Mouse (Mus musculus): ENCODE measurements at regions not wholly inside any gene's neighbourhood (a gene's known extent, or its start where the extent isn't known, plus 50 kb on each side); places are given as distances from the start of the nearest gene placed in this dataset.

- Histone ChIP-seq H3K27ac (no peak overlapping the region), H3K4me3 (no peak overlapping the region), H3K36me3 (replicated peaks) (no peaks in the 10 kb centered on the region), H3K9me3 (no peaks in the 10 kb centered on the region), H3K4me1 (no peaks in the 10 kb centered on the region), H3K27me3 (ENCODE audit: poor library complexity, severe bottlenecking) (no peaks in the 10 kb centered on the region)
- WGBS = 88% methylated on average over 4 of the region's 4 CpGs
- no peak for DNase-seq (ENCODE audit: extremely low spot score, low spot score)
These were observed 231.7 kb downstream of the Cpe start for GRCm38 (mm10) chr8:64461136-64461535.

GRCm38 (mm10) chr8:64456970-64457369 is 235.9 kb downstream of the Cpe start:
- Histone ChIP-seq H3K9me3 (no peaks in the 10 kb centered on the region), H3K36me3 (replicated peaks) (no peaks in the 10 kb centered on the region), H3K4me1 (no peaks in the 10 kb centered on the region), H3K27me3 (ENCODE audit: poor library complexity, severe bottlenecking) (no peaks in the 10 kb centered on the region), H3K27ac (no peak overlapping the region), H3K4me3 (no peak overlapping the region)
- no peak for DNase-seq (ENCODE audit: extremely low spot score, low spot score)
- 70% methylated on average over 5 of the region's 5 CpGs for WGBS

- H3K27ac ChIP-seq = no peak overlapping the region
- no peaks in the 10 kb centered on the region for H3K27me3 ChIP-seq (ENCODE audit: poor library complexity, severe bottlenecking)
- WGBS = 86% methylated on average over 4 of the region's 4 CpGs
- H3K36me3 ChIP-seq (replicated peaks) = no peaks in the 10 kb centered on the region
- no peaks in the 10 kb centered on the region for H3K4me1 ChIP-seq
- no peak for DNase-seq (ENCODE audit: extremely low spot score, low spot score)
- H3K4me3 ChIP-seq = no peak overlapping the region
- H3K9me3 ChIP-seq = no peaks in the 10 kb centered on the region
These were observed 238.1 kb downstream of the Cpe start for GRCm38 (mm10) chr8:64454736-64455135.

GRCm38 (mm10) chr8:64445366-64445765 is 239.3 kb upstream of the Tll1 start:
- Histone ChIP-seq H3K4me1 (no peaks in the 10 kb centered on the region), H3K27me3 (ENCODE audit: poor library complexity, severe bottlenecking) (no peaks in the 10 kb centered on the region), H3K9me3 (no peaks in the 10 kb centered on the region), H3K4me3 (no peak overlapping the region), H3K27ac (no peak overlapping the region), H3K36me3 (replicated peaks) (no peaks in the 10 kb centered on the region)
- DNase-seq (ENCODE audit: extremely low spot score, low spot score) = no peak
- WGBS = 89% methylated on average over 3 of the region's 3 CpGs

- Histone ChIP-seq H3K27ac (no peak overlapping the region), H3K36me3 (replicated peaks) (no peaks in the 10 kb centered on the region), H3K4me1 (no peaks in the 10 kb centered on the region), H3K27me3 (ENCODE audit: poor library complexity, severe bottlenecking) (no peaks in the 10 kb centered on the region), H3K4me3 (no peak overlapping the region), H3K9me3 (no peaks in the 10 kb centered on the region)
- 91% methylated on average over 5 of the region's 5 CpGs for WGBS
- no peak for DNase-seq (ENCODE audit: extremely low spot score, low spot score)
These were observed 238.4 kb upstream of the Tll1 start for GRCm38 (mm10) chr8:64444429-64444828.

- Histone ChIP-seq H3K36me3 (replicated peaks) (no peaks in the 10 kb centered on the region), H3K9me3 (no peaks in the 10 kb centered on the region), H3K27ac (no peak overlapping the region), H3K4me1 (no peaks in the 10 kb centered on the region), H3K27me3 (ENCODE audit: poor library complexity, severe bottlenecking) (no peaks in the 10 kb centered on the region), H3K4me3 (no peak overlapping the region)
- no peak for DNase-seq (ENCODE audit: extremely low spot score, low spot score)
- 73% methylated on average over 5 of the region's 5 CpGs for WGBS
These were observed 232.4 kb upstream of the Tll1 start for GRCm38 (mm10) chr8:64438489-64438888.

- Histone ChIP-seq H3K9me3 (no peaks in the 10 kb centered on the region), H3K27ac (no peak overlapping the region), H3K27me3 (ENCODE audit: poor library complexity, severe bottlenecking) (no peaks in the 10 kb centered on the region), H3K36me3 (replicated peaks) (no peaks in the 10 kb centered on the region), H3K4me3 (no peak overlapping the region), H3K4me1 (no peaks in the 10 kb centered on the region)
- WGBS = 87% methylated on average over 7 of the region's 7 CpGs
- no peak for DNase-seq (ENCODE audit: extremely low spot score, low spot score)
These were observed 228.6 kb upstream of the Tll1 start for GRCm38 (mm10) chr8:64434648-64435047.

GRCm38 (mm10) chr8:64422850-64423214 is 216.8 kb upstream of the Tll1 start:
- DNase-seq (ENCODE audit: extremely low spot score, low spot score) = no peak
- 62% methylated on average over 4 of the region's 4 CpGs for WGBS
- no peaks in the 10 kb centered on the region for H3K9me3 ChIP-seq
- no peak overlapping the region for H3K4me3 ChIP-seq
- H3K4me1 ChIP-seq = peaks cover 20% of the 10 kb centered on the region
- no peaks in the 10 kb centered on the region for H3K36me3 ChIP-seq (replicated peaks)
- H3K27ac ChIP-seq = no peak overlapping the region
- no peaks in the 10 kb centered on the region for H3K27me3 ChIP-seq (ENCODE audit: poor library complexity, severe bottlenecking)

GRCm38 (mm10) chr8:64422200-64422849 is 216.3 kb upstream of the Tll1 start:
- H3K27ac ChIP-seq = no peak overlapping the region
- 43% methylated on average over 8 of the region's 8 CpGs for WGBS
- no peak for DNase-seq (ENCODE audit: extremely low spot score, low spot score)
- no peak overlapping the region for H3K4me3 ChIP-seq
- H3K9me3 ChIP-seq = no peaks in the 10 kb centered on the region
- peaks cover 20% of the 10 kb centered on the region for H3K4me1 ChIP-seq
- no peaks in the 10 kb centered on the region for H3K27me3 ChIP-seq (ENCODE audit: poor library complexity, severe bottlenecking)
- H3K36me3 ChIP-seq (replicated peaks) = no peaks in the 10 kb centered on the region

- H3K36me3 ChIP-seq (replicated peaks) = no peaks in the 10 kb centered on the region
- no peak overlapping the region for H3K4me3 ChIP-seq
- peaks cover 25% of the 10 kb centered on the region for H3K4me1 ChIP-seq
- H3K9me3 ChIP-seq = no peaks in the 10 kb centered on the region
- H3K27me3 ChIP-seq (ENCODE audit: poor library complexity, severe bottlenecking) = no peaks in the 10 kb centered on the region
- 65% methylated on average over 6 of the region's 6 CpGs for WGBS
- no peak overlapping the region for H3K27ac ChIP-seq
- DNase-seq (ENCODE audit: extremely low spot score, low spot score) = no peak
These were observed 215.6 kb upstream of the Tll1 start for GRCm38 (mm10) chr8:64421502-64422199.

GRCm38 (mm10) chr8:64412488-64413188 is 206.6 kb upstream of the Tll1 start:
- Histone ChIP-seq H3K27me3 (ENCODE audit: poor library complexity, severe bottlenecking) (no peaks in the 10 kb centered on the region), H3K4me3 (no peak overlapping the region), H3K36me3 (replicated peaks) (no peaks in the 10 kb centered on the region), H3K9me3 (no peaks in the 10 kb centered on the region), H3K4me1 (peaks cover 14% of the 10 kb centered on the region), H3K27ac (no peak overlapping the region)
- WGBS = 58% methylated on average over 15 of the region's 15 CpGs
- DNase-seq (ENCODE audit: extremely low spot score, low spot score) = no peak

GRCm38 (mm10) chr8:64406775-64407490 is 200.9 kb upstream of the Tll1 start:
- 62% methylated on average over 9 of the region's 9 CpGs for WGBS
- Histone ChIP-seq H3K27me3 (ENCODE audit: poor library complexity, severe bottlenecking) (no peaks in the 10 kb centered on the region), H3K27ac (no peak overlapping the region), H3K4me1 (no peaks in the 10 kb centered on the region), H3K36me3 (replicated peaks) (no peaks in the 10 kb centered on the region), H3K4me3 (no peak overlapping the region), H3K9me3 (no peaks in the 10 kb centered on the region)
- DNase-seq (ENCODE audit: extremely low spot score, low spot score) = no peak

- Histone ChIP-seq H3K4me3 (no peak overlapping the region), H3K27ac (no peak overlapping the region), H3K36me3 (replicated peaks) (no peaks in the 10 kb centered on the region), H3K27me3 (ENCODE audit: poor library complexity, severe bottlenecking) (no peaks in the 10 kb centered on the region), H3K4me1 (no peaks in the 10 kb centered on the region), H3K9me3 (no peaks in the 10 kb centered on the region)
- 53% methylated on average over 3 of the region's 3 CpGs for WGBS
- no peak for DNase-seq (ENCODE audit: extremely low spot score, low spot score)
These were observed 193.5 kb upstream of the Tll1 start for GRCm38 (mm10) chr8:64399554-64399953.

Data from forebrain, embryonic 10.5 days (tissue).